Mouse (Mus musculus) midbrain, embryonic 10.5 days (tissue): ENCODE measurements around the gene Bcl11a. TPM values are rescaled to one million over a fixed set of nuclear protein-coding genes. Genes with fewer than 3 reads are reported as not detected.

ENCODE experiments used
- DNase-seq: peaks from one replicate; pipeline ENCODE4 v3.0.0-alpha.2; 2017; ENCODE audit warnings: low spot score
- H3K27ac ChIP-seq: fragments of 300-500 bp; sonication (generic); replicated peaks from 2 replicates; pipeline ENCODE4 v1.5.1; 2016; ENCODE audit warnings: mild to moderate bottlenecking
- H3K27me3 ChIP-seq: fragments of 300-500 bp; sonication (generic); 2 replicates; pipeline ENCODE4 v1.6.1; 2016; ENCODE audit warnings: low read depth, mild to moderate bottlenecking; ENCODE audit not compliant: poor library complexity, severe bottlenecking
- H3K36me3 ChIP-seq: fragments of 300-500 bp; sonication (generic); 2 replicates; pipeline ENCODE4 v1.6.1; 2016; ENCODE audit warnings: mild to moderate bottlenecking, moderate library complexity
- H3K4me1 ChIP-seq: fragments of 300-500 bp; sonication (generic); 2 replicates; pipeline ENCODE4 v1.6.1; 2016
- H3K4me3 ChIP-seq: fragments of 300-500 bp; sonication (generic); 2 replicates; pipeline ENCODE4 v1.5.1; 2016; ENCODE audit warnings: mild to moderate bottlenecking, moderate library complexity
- H3K9me3 ChIP-seq: fragments of 300-500 bp; sonication (generic); replicated peaks from 2 replicates; pipeline ENCODE4 v1.6.1; 2016; ENCODE audit warnings: mild to moderate bottlenecking
- WGBS: fragments of 180-500 bp; shearing (Covaris S2); methylation state at CpG from one replicate; pipeline ENCODE4 v1.1.7; 2016; 5-methylcytosine and 5-hydroxymethylcytosine counted together
- polyA plus RNA-seq: library from polyadenylated mRNA; unstranded; fragments of >200 nt; fragmentation: Nextera tagmentation; extraction: Ambion mirVana; gene quantifications from 2 replicates; pipeline ENCODE4 v1.2.1, GENCODE M21; 2016

Bcl11a gene
- polyA plus RNA-seq, 1 experiment from 2014 or later = 15.8 TPM

DNA sequence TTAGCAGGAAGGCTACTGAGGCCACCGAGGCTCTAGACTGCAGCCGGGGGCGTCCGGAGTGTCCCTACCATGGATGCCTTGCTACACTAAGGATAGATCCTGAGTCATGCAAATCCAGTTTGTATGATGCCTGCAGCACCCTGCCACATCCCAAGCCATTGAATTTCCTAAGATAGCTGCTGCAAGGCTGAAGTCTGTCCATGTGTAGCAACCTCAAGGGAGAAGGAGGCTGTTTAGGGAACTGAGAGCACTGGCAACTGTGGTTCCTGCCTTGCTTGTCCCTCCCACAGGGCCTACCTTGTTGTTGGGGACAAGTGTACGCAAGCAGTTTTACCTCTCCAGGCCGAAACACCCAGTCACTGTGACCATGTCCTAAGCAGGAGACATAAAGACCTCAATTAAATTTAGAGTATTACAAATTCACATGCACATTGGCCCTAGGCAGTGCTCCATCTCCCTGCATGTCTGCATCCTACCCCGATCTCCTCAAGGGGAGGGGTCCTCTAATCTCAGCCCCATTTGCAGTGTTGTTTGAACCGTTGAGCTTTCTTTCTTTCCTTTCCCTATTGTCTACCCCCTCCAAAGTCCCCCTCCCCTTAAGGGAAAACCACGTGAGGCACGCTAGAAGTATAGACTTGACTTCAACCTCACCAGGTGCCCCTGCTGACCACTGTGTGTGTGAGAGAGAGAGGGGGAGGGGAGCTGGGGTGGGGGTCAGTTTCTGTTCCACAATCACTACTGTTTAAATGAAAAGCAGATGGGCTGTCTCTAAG, 63.8 kb downstream of the Bcl11a start:
- no peak for DNase-seq
- H3K4me3 ChIP-seq = no peak overlapping the region
- no peak overlapping the region for H3K27ac ChIP-seq
- WGBS = 66% methylated on average over 10 of the region's 10 CpGs
- peaks cover 8% of the 10 kb centered on the region; the same call in 1 of the 2 replicates for H3K36me3 ChIP-seq
- no peaks in the 10 kb centered on the region for H3K27me3 ChIP-seq
- H3K9me3 ChIP-seq = peaks cover 5% of the 10 kb centered on the region; the same call in 1 of the 2 replicates
- peaks cover 10% of the 10 kb centered on the region for H3K4me1 ChIP-seq

- peaks cover 9% of the 10 kb centered on the region for H3K4me1 ChIP-seq
- peaks cover 5% of the 10 kb centered on the region; the same call in 1 of the 2 replicates for H3K9me3 ChIP-seq
- 74% methylated on average over 9 of the region's 9 CpGs for WGBS
- peaks cover 8% of the 10 kb centered on the region; the same call in 1 of the 2 replicates for H3K36me3 ChIP-seq
- no peak for DNase-seq
- H3K4me3 ChIP-seq = no peak overlapping the region
- no peak overlapping the region for H3K27ac ChIP-seq
- H3K27me3 ChIP-seq = no peaks in the 10 kb centered on the region
Observed at GRCm38 (mm10) chr11:24142316-24142715, 64.5 kb downstream of the Bcl11a start.

DNA sequence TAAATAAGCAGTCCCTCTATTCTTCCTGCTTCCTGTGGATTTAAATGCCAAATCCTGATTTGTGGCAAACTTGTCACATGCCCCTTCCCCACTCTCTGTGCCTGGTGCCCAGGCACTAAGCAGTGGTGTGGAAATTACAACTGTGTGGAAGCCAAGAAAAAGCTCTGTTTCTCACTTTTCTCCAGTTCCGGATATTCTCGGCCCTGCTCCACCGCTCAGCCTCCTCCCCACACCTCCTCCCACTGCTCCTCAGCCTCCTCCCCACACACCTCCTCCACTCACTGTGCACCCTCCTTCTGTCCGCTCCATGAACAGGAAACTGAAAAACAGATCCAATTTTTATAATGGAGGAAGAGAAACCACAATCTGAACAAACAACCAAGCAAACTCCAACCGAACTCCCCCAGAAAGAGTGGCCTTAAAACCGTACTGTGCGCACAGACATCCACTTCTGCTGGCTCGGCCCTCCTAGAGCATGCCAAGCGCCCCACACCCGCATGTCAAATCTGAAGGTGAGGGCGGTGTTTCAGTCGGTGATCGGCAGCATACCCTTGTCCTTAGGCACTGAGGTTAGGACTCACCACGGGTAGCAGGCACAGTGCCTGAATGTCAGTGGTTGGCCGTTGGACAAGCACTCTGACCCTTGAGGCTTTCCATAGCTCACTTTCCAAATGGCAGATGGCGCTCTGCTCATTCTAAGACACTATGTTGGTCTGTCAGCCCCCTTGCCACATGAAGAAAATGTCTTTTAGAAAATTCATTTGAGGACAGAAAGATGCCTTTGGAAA, 66.5 kb downstream of the Bcl11a start:
- no peak for DNase-seq
- 92% methylated on average over 16 of the region's 16 CpGs for WGBS

DNA sequence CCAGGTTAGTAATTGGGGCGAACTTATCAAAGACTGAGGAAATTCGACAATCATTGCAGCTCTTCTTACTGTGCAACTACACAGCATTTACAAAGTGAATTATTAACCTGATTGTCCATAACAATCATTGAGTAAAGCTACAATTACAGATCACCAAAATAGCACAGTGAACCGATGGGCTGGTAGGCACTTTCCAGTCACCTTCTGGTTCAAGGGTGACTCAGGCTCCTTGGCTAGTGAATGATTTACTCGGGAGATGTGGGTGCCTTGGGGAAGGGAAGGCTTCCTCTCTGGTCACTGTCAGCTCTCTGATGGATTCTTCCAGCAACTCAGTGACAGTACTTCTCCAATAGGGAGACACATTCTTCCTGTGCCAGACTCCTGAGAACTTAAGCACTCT, 68.2 kb downstream of the Bcl11a start:
- H3K36me3 ChIP-seq = peaks cover 6% of the 10 kb centered on the region; the same call in 1 of the 2 replicates
- 92% methylated on average over 4 of the region's 4 CpGs for WGBS
- no peak for DNase-seq
- H3K9me3 ChIP-seq = no peaks in the 10 kb centered on the region
- no peak overlapping the region for H3K4me3 ChIP-seq
- H3K27me3 ChIP-seq = no peaks in the 10 kb centered on the region
- H3K4me1 ChIP-seq = peaks cover 9% of the 10 kb centered on the region
- H3K27ac ChIP-seq = no peak overlapping the region

More for the DNA sequence above, 66.5 kb downstream of the Bcl11a start:
- no peaks in the 10 kb centered on the region for H3K27me3 ChIP-seq
- H3K4me3 ChIP-seq = no peak overlapping the region
- no peak overlapping the region for H3K27ac ChIP-seq
- H3K36me3 ChIP-seq = peaks cover 6% of the 10 kb centered on the region; the same call in 1 of the 2 replicates
- H3K9me3 ChIP-seq = peaks cover 5% of the 10 kb centered on the region; the same call in 1 of the 2 replicates
- peaks cover 9% of the 10 kb centered on the region for H3K4me1 ChIP-seq

DNA sequence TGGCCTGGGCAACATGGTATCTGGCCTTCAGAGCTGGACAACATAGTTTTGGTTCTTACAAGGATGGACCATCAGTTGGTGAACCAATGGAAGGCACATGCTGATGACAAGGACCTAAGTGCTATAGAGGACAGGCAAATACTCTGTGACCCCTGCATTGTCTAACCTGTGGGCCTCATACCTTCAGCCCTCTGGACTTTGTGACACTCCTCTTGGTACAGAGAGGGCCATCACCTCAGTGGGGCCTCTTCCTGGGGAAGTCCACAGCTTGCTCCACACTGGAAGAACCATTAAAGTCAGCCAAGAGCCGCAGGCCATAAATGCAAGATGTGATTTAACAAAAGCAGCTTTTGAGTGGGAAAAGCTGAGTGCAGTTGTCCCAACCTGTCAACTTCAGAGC, 68.6 kb downstream of the Bcl11a start:
- H3K4me1 ChIP-seq = peaks cover 6% of the 10 kb centered on the region
- H3K27ac ChIP-seq = no peak overlapping the region
- H3K27me3 ChIP-seq = no peaks in the 10 kb centered on the region
- no peak overlapping the region for H3K4me3 ChIP-seq
- no peaks in the 10 kb centered on the region for H3K9me3 ChIP-seq
- DNase-seq = no peak
- peaks cover 6% of the 10 kb centered on the region; the same call in 1 of the 2 replicates for H3K36me3 ChIP-seq
- WGBS = 97% methylated on average over 1 of the region's 1 CpGs

DNA sequence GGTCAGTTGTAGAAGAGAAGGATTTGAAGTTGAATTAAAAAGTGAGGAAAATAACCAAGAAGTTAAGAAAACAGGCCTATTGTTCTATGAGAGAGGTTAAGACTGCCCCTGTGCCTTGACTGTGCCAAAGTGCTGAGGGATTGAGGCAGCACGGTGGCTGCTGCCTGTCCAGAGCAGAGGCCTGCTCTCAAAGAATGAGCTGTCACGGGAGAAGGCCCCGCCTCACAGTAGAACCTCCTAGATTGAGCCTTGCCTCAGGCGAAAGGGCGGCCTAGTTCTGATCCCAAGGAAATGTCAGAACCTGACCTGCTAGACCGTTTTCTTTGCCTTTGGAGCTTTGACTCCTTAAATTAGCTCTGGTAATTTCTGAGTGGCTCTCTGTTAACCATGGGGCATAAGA, 69.8 kb downstream of the Bcl11a start:
- Histone ChIP-seq H3K4me3 (no peak overlapping the region), H3K27ac (no peak overlapping the region), H3K27me3 (no peaks in the 10 kb centered on the region), H3K36me3 (peaks cover 6% of the 10 kb centered on the region; the same call in 1 of the 2 replicates), H3K4me1 (no peaks in the 10 kb centered on the region), H3K9me3 (no peaks in the 10 kb centered on the region)
- no peak for DNase-seq
- WGBS = 84% methylated on average over 6 of the region's 6 CpGs

DNA sequence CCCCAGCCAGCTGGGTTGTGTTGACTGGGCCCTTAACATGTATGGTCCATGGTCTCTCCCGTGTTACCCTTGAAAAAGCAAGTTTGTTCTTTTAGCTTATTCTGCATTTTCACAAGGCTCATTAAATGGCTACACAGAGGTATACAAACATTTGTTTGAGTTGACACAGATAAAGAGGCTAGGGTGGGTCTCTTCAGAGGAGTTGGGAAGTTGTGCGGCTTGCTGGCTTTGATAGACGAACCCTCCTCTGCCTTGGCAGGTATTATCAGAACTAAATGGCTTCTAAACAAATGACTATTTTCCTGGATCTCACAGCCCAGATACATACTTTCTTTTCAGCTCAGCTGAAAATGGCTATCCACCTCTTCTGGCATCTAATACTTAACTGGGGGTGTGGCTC, 70.7 kb downstream of the Bcl11a start:
- H3K4me3 ChIP-seq = no peak overlapping the region
- H3K4me1 ChIP-seq = no peaks in the 10 kb centered on the region
- no peak for DNase-seq
- no peak overlapping the region for H3K27ac ChIP-seq
- WGBS = 87% methylated on average over 3 of the region's 3 CpGs
- H3K27me3 ChIP-seq = no peaks in the 10 kb centered on the region
- no peaks in the 10 kb centered on the region for H3K9me3 ChIP-seq
- H3K36me3 ChIP-seq = peaks cover 6% of the 10 kb centered on the region; the same call in 1 of the 2 replicates

DNA sequence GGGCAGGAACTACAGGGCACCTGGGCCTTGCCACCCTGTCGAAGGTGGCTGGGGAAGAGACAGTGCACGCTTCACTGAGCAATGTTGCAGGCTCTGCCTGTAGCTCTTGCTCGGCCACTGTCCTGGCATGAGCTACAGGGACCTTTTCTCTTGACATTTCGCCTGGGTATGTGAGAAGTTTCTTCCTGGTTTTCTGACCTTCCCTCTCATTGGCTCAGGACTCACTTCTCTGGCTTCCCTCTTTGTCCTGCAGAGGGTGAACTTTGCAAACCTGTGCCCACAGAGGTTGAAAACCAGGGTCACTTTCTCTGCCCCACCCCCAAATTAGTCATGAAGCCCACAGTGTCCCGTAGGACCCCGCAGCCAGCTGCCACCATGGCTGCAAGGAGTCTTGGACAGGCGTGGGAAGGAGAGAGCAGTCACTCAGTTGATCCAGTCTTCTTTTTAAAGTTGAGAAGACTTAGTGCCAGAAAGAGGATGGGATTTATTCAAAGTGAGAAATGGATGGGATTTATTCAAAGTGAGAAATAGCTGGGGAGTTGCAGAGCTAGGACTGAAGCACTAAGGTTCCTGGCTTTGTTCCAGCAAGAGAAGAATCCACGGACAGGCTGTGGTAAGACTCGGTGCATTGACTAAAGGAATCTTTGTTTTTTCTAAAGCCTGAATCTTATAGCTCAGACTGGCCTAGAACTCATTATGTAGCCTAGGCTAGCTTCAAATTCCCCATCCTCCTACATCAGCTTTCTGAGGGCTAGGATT, 71.8 kb downstream of the Bcl11a start:
- H3K4me1 ChIP-seq = no peaks in the 10 kb centered on the region
- no peaks in the 10 kb centered on the region for H3K9me3 ChIP-seq
- no peak overlapping the region for H3K27ac ChIP-seq
- H3K27me3 ChIP-seq = no peaks in the 10 kb centered on the region
- H3K4me3 ChIP-seq = no peak overlapping the region
- no peak for DNase-seq
- 0 out of 2 replicates have a peak, but pooled peaks cover 3% of the 10 kb centered on the region for H3K36me3 ChIP-seq
- 79% methylated on average over 9 of the region's 9 CpGs for WGBS

- 91% methylated on average over 7 of the region's 7 CpGs for WGBS
- Histone ChIP-seq H3K9me3 (no peaks in the 10 kb centered on the region), H3K27me3 (no peaks in the 10 kb centered on the region), H3K4me3 (no peak overlapping the region), H3K36me3 (0 out of 2 replicates have a peak, but pooled peaks cover 3% of the 10 kb centered on the region), H3K27ac (no peak overlapping the region), H3K4me1 (peaks cover 3% of the 10 kb centered on the region; the same call in 1 of the 2 replicates)
- DNase-seq = no peak
Observed at GRCm38 (mm10) chr11:24152076-24152784, 74.4 kb downstream of the Bcl11a start.

DNA sequence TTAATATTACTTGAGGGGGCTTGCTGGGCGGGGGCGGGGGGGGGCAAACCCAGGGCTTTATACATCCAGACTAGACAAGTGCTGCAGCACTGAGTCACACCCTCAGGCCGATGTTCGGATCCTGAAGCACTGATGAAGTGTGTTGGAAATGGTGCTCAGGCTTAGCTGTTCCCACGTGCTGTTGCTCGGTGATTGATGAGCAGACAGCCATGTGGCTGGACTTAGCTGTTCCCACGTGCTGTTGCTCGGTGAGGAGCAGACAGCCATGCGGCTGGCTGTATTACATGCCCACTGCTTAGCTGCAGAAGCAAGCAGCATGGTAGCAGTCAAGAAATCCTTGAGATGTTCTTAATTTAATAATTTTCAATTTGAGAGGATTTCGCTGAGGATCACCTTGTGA, 75.2 kb downstream of the Bcl11a start:
- Histone ChIP-seq H3K27ac (no peak overlapping the region), H3K9me3 (no peaks in the 10 kb centered on the region), H3K27me3 (no peaks in the 10 kb centered on the region), H3K4me1 (peaks cover 4% of the 10 kb centered on the region; the same call in 1 of the 2 replicates), H3K4me3 (no peak overlapping the region), H3K36me3 (0 out of 2 replicates have a peak, but pooled peaks cover 3% of the 10 kb centered on the region)
- DNase-seq = no peak
- 87% methylated on average over 10 of the region's 10 CpGs for WGBS

GRCm38 (mm10) chr11:24158026-24158425, 80.2 kb downstream of the Bcl11a start:
- no peak for DNase-seq
- 82% methylated on average over 9 of the region's 9 CpGs for WGBS
- H3K27me3 ChIP-seq = no peaks in the 10 kb centered on the region
- peaks cover 10% of the 10 kb centered on the region for H3K36me3 ChIP-seq
- H3K4me3 ChIP-seq = no peak overlapping the region
- no peaks in the 10 kb centered on the region for H3K9me3 ChIP-seq
- H3K4me1 ChIP-seq = peaks cover 16% of the 10 kb centered on the region
- H3K27ac ChIP-seq = no peak overlapping the region

- H3K27me3 ChIP-seq = no peaks in the 10 kb centered on the region
- 86% methylated on average over 2 of the region's 2 CpGs for WGBS
- H3K4me1 ChIP-seq = peaks cover 16% of the 10 kb centered on the region
Observed at GRCm38 (mm10) chr11:24159656-24160055, 81.8 kb downstream of the Bcl11a start.

More at GRCm38 (mm10) chr11:24159656-24160055, 81.8 kb downstream of the Bcl11a start:
- DNase-seq = no peak
- H3K9me3 ChIP-seq = no peaks in the 10 kb centered on the region
- H3K36me3 ChIP-seq = peaks cover 27% of the 10 kb centered on the region
- H3K4me3 ChIP-seq = no peak overlapping the region
- H3K27ac ChIP-seq = no peak overlapping the region
